Mouse (Mus musculus) ES-Bruce4 (cell line): ENCODE measurements at regions not wholly inside any gene's neighbourhood (a gene's known extent, or its start where the extent isn't known, plus 50 kb on each side); places are given as distances from the start of the nearest gene placed in this dataset.

Experiments used
- CTCF ChIP-seq: IDR thresholded peaks from one replicate; pipeline ENCODE4 v1.8.1; 2011; ENCODE audit warnings: low read depth, low read length
- POLR2A ChIP-seq: IDR thresholded peaks from one replicate; pipeline ENCODE4 v1.8.1; 2011; ENCODE audit warnings: low read length; ENCODE audit not compliant: insufficient read depth

DNA sequence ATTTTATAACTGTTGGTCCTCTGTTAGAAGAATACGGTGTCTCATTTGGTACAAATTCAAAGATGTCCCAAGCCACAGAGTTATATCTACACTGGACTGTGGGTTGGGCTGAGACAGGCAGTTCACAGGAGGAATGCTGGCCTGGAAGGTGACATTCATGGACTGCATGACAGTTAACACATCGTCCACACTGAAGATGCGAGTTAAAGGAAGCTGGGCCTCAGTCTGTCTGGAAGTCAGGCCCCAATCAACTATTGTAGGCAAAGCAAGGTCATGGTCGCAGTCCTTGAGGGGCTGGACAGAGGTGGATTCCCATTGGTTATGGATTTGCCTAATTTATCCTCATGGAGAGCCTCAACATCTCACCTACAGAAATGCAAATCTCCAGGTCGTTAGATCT is 295.5 kb downstream of the Foxo1 start:
- TF ChIP-seq CTCF (no peak), POLR2A (no peak)
